Mouse (Mus musculus) testis, adult 2 months (tissue): ENCODE results near the gene Brap.

Experiments used
- CTCF ChIP-seq: fragments of 200-500 bp; IDR thresholded peaks from 2 replicates; pipeline ENCODE4 v1.5.1; 2012; ENCODE audit warnings: low read depth, mild to moderate bottlenecking, inconsistent platforms, low read length, moderate library complexity; ENCODE audit not compliant: control insufficient read depth, insufficient read depth, insufficient replicate concordance
- POLR2A ChIP-seq: fragments of 200-500 bp; IDR thresholded peaks from 2 replicates; pipeline ENCODE4 v1.6.1; 2012; ENCODE audit warnings: low read depth, mild to moderate bottlenecking, inconsistent platforms, low read length, moderate library complexity; ENCODE audit not compliant: control insufficient read depth

- TF ChIP-seq POLR2A (no peak), CTCF (peak; percentile 61; the same call in 1 of the 2 replicates)
Observed at GRCm38 (mm10) chr5:121670412-121670811, 10.0 kb downstream of the Brap start.
